Mouse (Mus musculus) intestine, embryonic 16.5 days (tissue): Measurements from ENCODE around the gene Dnah8. TPM values are rescaled to one million over a fixed set of nuclear protein-coding genes. Genes with fewer than 3 reads are reported as not detected.

ENCODE experiments used
- ATAC-seq: fragments of 200-750 bp; cut with Nextera tagmentation; 2 replicates; pipeline ENCODE4 v1.8.0; 2017; ENCODE audit warnings: moderate TSS enrichment, moderate library complexity
- H3K27ac ChIP-seq: fragments of 300-500 bp; sonication (generic); 2 replicates; pipeline ENCODE4 v1.5.1; 2014; ENCODE audit warnings: mild to moderate bottlenecking, low read length
- H3K27me3 ChIP-seq: fragments of 300-500 bp; sonication (generic); replicated peaks from 2 replicates; pipeline ENCODE4 v1.6.1; 2014; ENCODE audit warnings: low read length, control low read depth, mixed read lengths; ENCODE audit not compliant: control insufficient read depth, insufficient read depth
- H3K36me3 ChIP-seq: fragments of 300-500 bp; sonication (generic); 2 replicates; pipeline ENCODE4 v1.6.1; 2014; ENCODE audit warnings: low read length, control low read depth; ENCODE audit not compliant: control insufficient read depth, insufficient read depth
- H3K4me1 ChIP-seq: fragments of 300-500 bp; sonication (generic); 2 replicates; pipeline ENCODE4 v1.6.1; 2014; ENCODE audit warnings: low read length, control low read depth, mixed read lengths; ENCODE audit not compliant: control insufficient read depth, insufficient read depth
- H3K4me2 ChIP-seq: fragments of 300-500 bp; sonication (generic); 2 replicates; pipeline ENCODE4 v1.6.1; 2014; ENCODE audit warnings: low read depth, low read length, control low read depth
- H3K4me3 ChIP-seq: fragments of 300-500 bp; sonication (generic); 2 replicates; pipeline ENCODE4 v1.5.1; 2014; ENCODE audit warnings: mild to moderate bottlenecking, low read length
- H3K9ac ChIP-seq: fragments of 300-500 bp; sonication (generic); 2 replicates; pipeline ENCODE4 v1.6.1; 2014; ENCODE audit warnings: low read depth, low read length
- H3K9me3 ChIP-seq: fragments of 300-500 bp; sonication (generic); 2 replicates; pipeline ENCODE4 v1.6.1; 2016; ENCODE audit warnings: low read length, control low read depth; ENCODE audit not compliant: control insufficient read depth
- WGBS: fragments of 180-500 bp; shearing (Covaris S2); extraction: QIAGEN DNeasy Blood & Tissue Kit; methylation state at CpG from one replicate; pipeline ENCODE4 v1.1.7; 2014; 5-methylcytosine and 5-hydroxymethylcytosine counted together
- polyA plus RNA-seq: library from polyadenylated mRNA; unstranded; fragments of >200 nt; fragmentation: Nextera tagmentation; extraction: Ambion mirVana; gene quantifications from 2 replicates; pipeline ENCODE4 v1.2.1, GENCODE M21; 2015

Dnah8 gene
- polyA plus RNA-seq, 1 experiment from 2014 or later = 0.79 TPM

DNA sequence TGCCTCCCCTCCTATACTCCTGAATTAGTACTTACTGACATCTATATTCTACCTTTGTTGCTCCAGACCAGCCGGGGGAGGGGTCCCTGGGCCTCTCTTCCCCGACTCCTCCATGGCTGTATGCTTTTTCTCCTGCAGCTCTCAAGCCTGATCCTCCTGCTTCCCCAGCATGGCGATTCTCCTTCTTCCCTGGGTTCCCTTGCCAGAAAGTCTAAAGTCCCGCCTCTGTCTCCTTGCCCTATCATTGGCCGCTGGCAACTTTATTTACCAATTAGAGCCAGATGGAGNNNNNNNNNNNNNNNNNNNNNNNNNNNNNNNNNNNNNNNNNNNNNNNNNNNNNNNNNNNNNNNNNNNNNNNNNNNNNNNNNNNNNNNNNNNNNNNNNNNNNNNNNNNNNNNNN lies 40.7 kb downstream of the Dnah8 start:
- no peak overlapping the region for H3K9ac ChIP-seq
- H3K27ac ChIP-seq = no peak overlapping the region
- ATAC-seq = no peak
- 84% methylated on average over 5 of the region's 5 CpGs for WGBS
- H3K36me3 ChIP-seq = no peaks in the 10 kb centered on the region
- no peak overlapping the region for H3K4me3 ChIP-seq
- H3K4me1 ChIP-seq = no peaks in the 10 kb centered on the region
- H3K4me2 ChIP-seq = no peak overlapping the region
- peaks cover 3% of the 10 kb centered on the region; the same call in 1 of the 2 replicates for H3K9me3 ChIP-seq
- H3K27me3 ChIP-seq = no peaks in the 10 kb centered on the region

DNA sequence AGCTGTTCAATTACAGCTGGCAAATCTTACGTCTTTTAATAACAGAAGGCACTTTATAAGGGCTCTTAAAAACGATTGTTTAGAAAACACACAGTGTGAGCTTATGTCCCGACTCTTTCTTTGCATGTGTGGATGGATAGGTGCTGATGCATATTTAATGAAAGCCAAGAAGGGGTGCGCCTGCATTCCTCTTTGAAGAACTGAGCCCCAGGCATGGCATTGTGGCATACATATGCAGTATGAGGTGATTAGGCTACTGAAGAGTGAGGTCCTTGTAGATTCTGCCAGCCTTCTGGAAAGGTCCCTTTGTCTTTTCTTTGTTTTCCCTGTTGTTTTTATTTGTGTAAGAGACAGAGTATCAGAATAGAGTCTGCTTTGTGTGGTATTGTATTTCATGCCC lies 48.4 kb downstream of the Dnah8 start:
- H3K4me2 ChIP-seq = no peak overlapping the region
- WGBS = 84% methylated on average over 4 of the region's 4 CpGs

DNA sequence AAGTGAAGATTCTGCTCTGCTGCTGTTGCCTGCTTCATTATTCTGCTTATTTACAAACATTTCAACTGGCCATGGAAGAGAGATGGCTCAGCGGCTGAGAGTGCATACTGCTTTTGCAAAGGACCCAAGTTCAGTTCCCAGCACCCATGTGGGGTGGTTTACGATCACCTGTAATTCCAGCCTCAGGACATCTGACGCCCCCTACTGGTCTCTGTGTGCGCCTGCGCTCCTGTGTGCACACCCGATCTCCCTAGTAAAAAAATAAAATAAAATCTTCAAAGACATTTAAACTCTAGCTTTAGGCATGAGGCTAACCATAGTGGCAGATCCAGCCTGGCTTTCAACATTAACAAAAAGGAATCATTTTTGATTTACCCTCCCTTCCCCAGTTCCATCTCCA lies 48.9 kb downstream of the Dnah8 start:
- WGBS = 89% methylated on average over 6 of the region's 6 CpGs
- no peaks in the 10 kb centered on the region for H3K27me3 ChIP-seq
- H3K9me3 ChIP-seq = no peaks in the 10 kb centered on the region
- no peak overlapping the region for H3K4me2 ChIP-seq
- no peak overlapping the region for H3K4me3 ChIP-seq
- no peak for ATAC-seq
- H3K9ac ChIP-seq = no peak overlapping the region
- H3K4me1 ChIP-seq = no peaks in the 10 kb centered on the region
- H3K36me3 ChIP-seq = no peaks in the 10 kb centered on the region
- no peak overlapping the region for H3K27ac ChIP-seq

More for the DNA sequence above, 48.4 kb downstream of the Dnah8 start:
- Histone ChIP-seq H3K27me3 (no peaks in the 10 kb centered on the region), H3K9me3 (no peaks in the 10 kb centered on the region), H3K27ac (no peak overlapping the region), H3K9ac (no peak overlapping the region), H3K4me3 (no peak overlapping the region), H3K36me3 (no peaks in the 10 kb centered on the region), H3K4me1 (no peaks in the 10 kb centered on the region)
- no peak for ATAC-seq

DNA sequence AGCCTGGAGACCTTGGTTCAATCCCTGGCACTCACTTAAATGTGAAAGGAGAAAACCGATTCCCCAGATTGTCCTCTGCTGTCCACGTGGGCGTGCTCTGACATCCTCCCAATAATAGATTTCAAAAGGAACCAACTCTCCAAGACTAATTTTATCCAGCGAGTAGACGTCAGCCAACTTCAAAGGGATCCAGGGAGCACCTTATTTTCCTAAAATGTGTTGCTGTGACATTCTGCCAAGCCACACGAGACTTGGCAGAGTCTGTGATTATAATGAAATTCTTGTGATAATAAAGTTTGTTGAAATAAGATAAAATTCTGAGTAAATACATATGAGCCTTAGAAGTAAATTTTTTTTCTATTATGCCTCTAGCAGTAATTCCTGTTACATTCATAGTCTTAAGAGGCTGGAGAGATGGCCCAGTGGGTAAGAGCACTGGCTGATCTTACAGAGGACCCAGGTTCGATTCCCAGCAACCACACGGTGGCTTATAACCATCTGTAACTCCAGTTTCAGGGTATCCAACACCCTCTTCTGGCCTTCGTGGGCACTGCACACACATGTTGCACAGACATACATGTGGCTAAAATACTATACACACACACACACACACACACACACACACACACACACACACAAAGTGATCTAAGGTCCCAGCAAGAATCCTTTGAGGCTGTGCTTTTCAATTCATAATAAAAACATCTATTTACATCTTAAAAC lies 51.0 kb downstream of the Dnah8 start:
- Histone ChIP-seq H3K9ac (no peak overlapping the region), H3K4me2 (no peak overlapping the region)
- ATAC-seq = no peak

DNA sequence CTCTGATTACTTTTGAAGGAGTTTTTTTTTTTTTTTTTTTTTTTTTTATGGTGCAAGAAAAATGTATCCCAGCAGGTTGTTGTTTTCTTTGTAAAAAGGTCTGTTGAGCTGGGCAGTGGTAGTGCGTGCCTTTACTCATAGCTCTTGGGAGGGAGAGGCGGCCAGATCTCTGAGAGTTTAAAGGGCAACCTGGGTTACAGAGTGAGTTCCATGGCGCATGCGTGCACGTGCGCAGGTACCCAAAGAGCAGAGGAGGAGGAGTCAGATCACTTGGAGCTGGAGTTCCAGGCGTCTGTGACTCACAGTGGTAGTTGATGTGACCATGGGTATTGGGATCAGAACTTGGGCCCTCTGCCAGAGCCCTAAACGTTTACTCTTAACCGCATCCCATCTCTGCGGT lies 54.4 kb downstream of the Dnah8 start:
- no peak overlapping the region for H3K27ac ChIP-seq
- H3K9me3 ChIP-seq = no peaks in the 10 kb centered on the region; the same call in 1 of the 2 replicates
- WGBS = 90% methylated on average over 10 of the region's 10 CpGs
- no peaks in the 10 kb centered on the region for H3K4me1 ChIP-seq
- H3K9ac ChIP-seq = no peak overlapping the region
- no peaks in the 10 kb centered on the region for H3K36me3 ChIP-seq
- H3K4me2 ChIP-seq = no peak overlapping the region
- H3K4me3 ChIP-seq = no peak overlapping the region
- H3K27me3 ChIP-seq = no peaks in the 10 kb centered on the region
- no peak for ATAC-seq

More for the DNA sequence above, 51.0 kb downstream of the Dnah8 start:
- H3K9me3 ChIP-seq = no peaks in the 10 kb centered on the region; the same call in 1 of the 2 replicates
- no peak overlapping the region for H3K27ac ChIP-seq
- H3K4me3 ChIP-seq = no peak overlapping the region
- H3K27me3 ChIP-seq = no peaks in the 10 kb centered on the region
- H3K4me1 ChIP-seq = no peaks in the 10 kb centered on the region
- 94% methylated on average over 9 of the region's 9 CpGs for WGBS
- H3K36me3 ChIP-seq = no peaks in the 10 kb centered on the region

DNA sequence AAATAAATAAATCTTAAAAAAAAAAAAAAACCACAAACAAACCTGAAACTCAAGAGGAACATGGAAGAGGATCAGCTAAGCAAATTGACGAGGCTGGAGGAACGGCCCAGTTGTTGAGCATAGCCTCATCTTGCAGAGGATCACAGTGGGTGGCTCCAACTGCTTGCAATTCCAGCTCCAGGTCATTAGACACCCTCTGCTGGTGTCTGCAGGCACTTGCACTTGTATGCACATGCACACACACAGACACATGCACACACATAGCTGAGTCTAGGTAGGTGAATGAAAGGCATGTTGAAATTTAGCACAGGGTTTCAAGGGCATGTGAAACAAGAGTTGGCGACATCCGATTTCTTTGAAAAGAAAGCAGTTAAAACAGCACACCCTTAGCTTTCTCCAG lies 55.5 kb downstream of the Dnah8 start:
- Histone ChIP-seq H3K4me1 (no peaks in the 10 kb centered on the region), H3K36me3 (no peaks in the 10 kb centered on the region), H3K4me2 (no peak overlapping the region), H3K9ac (no peak overlapping the region), H3K4me3 (no peak overlapping the region), H3K9me3 (no peaks in the 10 kb centered on the region; the same call in 1 of the 2 replicates), H3K27ac (no peak overlapping the region), H3K27me3 (no peaks in the 10 kb centered on the region)
- no peak for ATAC-seq
- 94% methylated on average over 4 of the region's 4 CpGs for WGBS

DNA sequence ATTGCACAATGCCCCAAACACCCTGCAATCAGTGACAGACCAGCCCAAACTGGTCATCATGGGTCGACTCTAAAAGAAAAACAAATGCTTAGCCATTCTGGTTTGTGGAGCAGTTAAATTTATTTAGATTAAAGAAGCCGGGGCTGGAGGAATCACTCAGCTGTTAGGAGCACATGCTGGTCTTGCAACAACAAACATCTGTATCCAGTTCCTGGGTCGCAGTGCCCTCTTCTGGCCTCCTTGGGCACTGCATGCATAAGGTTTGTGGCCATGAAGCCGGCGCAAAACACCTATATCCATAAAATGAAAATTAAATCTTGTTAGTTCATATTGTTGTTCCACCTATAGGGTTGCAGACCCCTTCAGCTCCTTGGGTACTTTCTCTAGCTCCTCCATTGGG lies 57.5 kb downstream of the Dnah8 start:
- no peaks in the 10 kb centered on the region for H3K27me3 ChIP-seq
- H3K36me3 ChIP-seq = no peaks in the 10 kb centered on the region
- no peak overlapping the region for H3K27ac ChIP-seq
- H3K4me2 ChIP-seq = no peak overlapping the region
- H3K4me1 ChIP-seq = no peaks in the 10 kb centered on the region
- H3K4me3 ChIP-seq = no peak overlapping the region
- no peak for ATAC-seq
- no peaks in the 10 kb centered on the region; the same call in 1 of the 2 replicates for H3K9me3 ChIP-seq
- whole genome bisulfite sequencing = 26% methylated on average over 5 of the region's 5 CpGs
- no peak overlapping the region for H3K9ac ChIP-seq

DNA sequence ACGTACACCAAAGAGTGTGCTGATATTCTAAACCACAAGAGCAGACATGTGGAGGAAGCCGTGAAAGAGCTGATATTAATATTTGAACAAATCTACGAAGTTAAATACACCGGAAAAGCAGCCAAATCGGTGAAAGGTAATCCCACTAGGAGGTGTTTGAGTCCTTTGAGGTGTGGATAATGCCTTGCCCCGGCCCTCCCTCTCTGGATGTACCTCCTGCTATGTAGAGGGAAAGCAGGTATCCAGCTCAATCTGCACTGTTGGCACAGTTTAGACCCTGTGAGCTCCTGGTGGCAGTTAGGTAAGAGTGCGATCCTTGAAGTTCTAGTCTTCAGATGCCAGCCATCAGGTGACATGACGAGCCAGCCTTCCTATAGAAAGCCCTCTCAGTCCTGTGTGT lies 66.0 kb downstream of the Dnah8 start:
- Histone ChIP-seq H3K9me3 (no peaks in the 10 kb centered on the region), H3K9ac (no peak overlapping the region), H3K36me3 (no peaks in the 10 kb centered on the region), H3K27me3 (no peaks in the 10 kb centered on the region), H3K27ac (no peak overlapping the region), H3K4me1 (no peaks in the 10 kb centered on the region), H3K4me2 (no peak overlapping the region), H3K4me3 (no peak overlapping the region)
- ATAC-seq = no peak
- 85% methylated on average over 8 of the region's 8 CpGs for WGBS

DNA sequence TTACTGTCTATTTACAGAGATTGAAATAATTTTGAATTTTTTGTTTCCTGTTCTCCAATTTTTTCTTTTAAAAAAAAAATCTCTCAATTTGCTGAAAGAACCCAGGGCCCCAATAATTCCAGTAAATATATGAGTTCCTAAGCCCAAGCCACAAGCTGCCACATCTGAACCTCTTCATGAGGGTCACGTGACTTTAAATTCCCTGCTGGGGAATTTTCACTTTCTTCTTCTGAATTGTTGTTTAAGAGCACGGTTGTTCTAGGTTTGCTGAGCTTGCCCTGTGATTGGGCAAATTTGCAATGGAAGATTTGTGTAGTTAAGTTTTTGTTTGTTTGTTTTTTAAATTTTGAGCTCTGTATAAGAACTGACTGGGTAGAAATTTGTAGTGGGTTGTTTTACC lies 67.3 kb downstream of the Dnah8 start:
- H3K9me3 ChIP-seq = no peaks in the 10 kb centered on the region
- no peak overlapping the region for H3K4me2 ChIP-seq
- H3K27ac ChIP-seq = no peak overlapping the region
- H3K9ac ChIP-seq = no peak overlapping the region
- 61% methylated on average over 2 of the region's 2 CpGs for WGBS
- no peaks in the 10 kb centered on the region for H3K4me1 ChIP-seq
- no peaks in the 10 kb centered on the region for H3K36me3 ChIP-seq
- H3K27me3 ChIP-seq = no peaks in the 10 kb centered on the region
- no peak for ATAC-seq
- no peak overlapping the region for H3K4me3 ChIP-seq

DNA sequence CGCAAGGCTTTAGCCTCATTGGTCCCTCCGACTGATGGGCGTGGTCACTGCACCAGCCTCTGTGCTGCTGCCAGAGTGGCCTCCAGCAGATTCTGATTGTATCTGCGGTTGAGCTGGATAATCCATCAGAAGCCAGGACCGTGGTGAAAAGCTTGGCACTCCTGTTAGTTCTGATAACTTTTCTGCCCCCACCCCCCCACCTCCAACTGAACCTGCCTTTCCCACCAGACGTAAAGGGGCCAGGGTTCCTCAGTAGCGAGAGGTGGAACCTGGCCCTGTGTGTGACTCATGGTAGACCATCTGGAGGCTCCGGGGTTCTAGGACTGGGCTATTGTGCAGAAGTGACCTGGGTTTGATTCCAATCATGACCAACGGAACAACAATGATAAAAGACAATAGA lies 70.1 kb downstream of the Dnah8 start:
- H3K36me3 ChIP-seq = no peaks in the 10 kb centered on the region
- no peaks in the 10 kb centered on the region for H3K9me3 ChIP-seq
- 79% methylated on average over 9 of the region's 9 CpGs for WGBS
- no peak overlapping the region for H3K9ac ChIP-seq
- ATAC-seq = no peak
- H3K4me3 ChIP-seq = no peak overlapping the region
- no peaks in the 10 kb centered on the region for H3K27me3 ChIP-seq
- no peak overlapping the region for H3K4me2 ChIP-seq
- H3K27ac ChIP-seq = no peak overlapping the region
- no peaks in the 10 kb centered on the region; the same call in 1 of the 2 replicates for H3K4me1 ChIP-seq
